In genomic region chr1:135857137-135857775, GRCm38 (mm10) we compare ENCODE assay signal across 19 mouse cellular contexts. TPM values are rescaled to one million over a fixed set of nuclear protein-coding genes. Genes with fewer than 3 reads are reported as not detected.
DNase-seq lines count a peak whose midpoint lies in the region; ATAC-seq and TF ChIP-seq lines count a peak whose summit lies in the region.
"Had no signal": no experiment of that assay in that cellular context is flagged by ENCODE, and none has a peak within 500 bp of the region (broad histone marks: within the 10 kb centered on the region; RNA-seq: fewer than 3 reads in every experiment).

No protein-coding gene starts in this region.

- H3K79me3 ChIP-seq in C2C12 (ENCODE audit: low read depth): no peaks in the 10 kb centered on the region

- ATAC-seq in liver, embryonic 14.5 days (ENCODE audit: insufficient read depth): peak; percentile 31; the same call in 1 of the 2 replicates
- no peak for ATAC-seq in megakaryocyte-erythroid progenitor cell, adult 5-6 weeks (replicated peaks; ENCODE audit: low FRiP score, low TSS enrichment, poor library complexity, severe bottlenecking)
- ATAC-seq: midbrain, embryonic 15.5 days had no signal

- H3K27ac ChIP-seq in ES-E14 (ENCODE audit: insufficient read depth, low read depth, low read length, poor library complexity, severe bottlenecking): no peak overlapping the region
- no peak overlapping the region for H3K27ac ChIP-seq in liver, embryonic 14.5 days
- H3K27ac ChIP-seq: kidney, postnatal 0 days; midbrain, embryonic 15.5 days had no signal

- in situ Hi-C loops in ES-E14 (cut with MboI; ENCODE audit: low sequenced_read_pairs in 2 of 2, unreplicated experiment in 2 of 2): no loop called here

- WGBS in liver, embryonic 14.5 days (ENCODE audit: insufficient replicate concordance): 43% methylated on average over 11 of the region's 11 CpGs

- peak; percentile 33 for DNase-seq in heart, postnatal 4 days
- no peak for DNase-seq in heart, adult 8-10 months (ENCODE audit: low spot score)
- DNase-seq in ES-E14 (ENCODE audit: low read depth, low spot score): peak; percentile 31
- no peak for DNase-seq in liver, embryonic 14.5 days (ENCODE audit: low read depth in 3 of 3, low spot score in 3 of 3)
- DNase-seq in thymus, postnatal 14 days: no peak
- no peak for DNase-seq in kidney, adult 9 months
- DNase-seq: cerebellum, adult 8-10 months; gastrocnemius, postnatal 14 days; left cerebral cortex, postnatal 4 days; lung, embryonic 14.5 days; spleen, adult 18-20 months; thymus, postnatal 25 days had no signal

- H3K4me3 ChIP-seq in C2C12 (ENCODE audit: insufficient read depth, poor library complexity, severe bottlenecking): no peak overlapping the region
- H3K4me3 ChIP-seq in ES-E14 (ENCODE audit: insufficient read depth in 1 of 2, low read depth in 1 of 2, low read length in 2 of 2, poor library complexity in 1 of 2, severe bottlenecking in 1 of 2): no peak overlapping the region
- H3K4me3 ChIP-seq in liver, embryonic 14.5 days (ENCODE audit: insufficient read depth in 1 of 2, low read depth in 2 of 2, low read length in 2 of 2): no peak overlapping the region
- H3K4me3 ChIP-seq: heart, embryonic 12.5 days; midbrain, embryonic 15.5 days had no signal

- peaks cover 5% of the 10 kb centered on the region for H3K79me2 ChIP-seq in C2C12 (ENCODE audit: control insufficient read depth, insufficient read depth)

- H3K36me3 ChIP-seq in C2C12 (ENCODE audit: control insufficient read depth, insufficient read depth): peaks cover 12% of the 10 kb centered on the region
- no peaks in the 10 kb centered on the region for H3K36me3 ChIP-seq in ES-E14 (ENCODE audit: control insufficient read depth, insufficient read depth, low read length, poor library complexity, severe bottlenecking)
- no peaks in the 10 kb centered on the region for H3K36me3 ChIP-seq in liver, embryonic 14.5 days (replicated peaks; ENCODE audit: control insufficient read depth, insufficient read depth, low read depth)
- H3K36me3 ChIP-seq: midbrain, embryonic 15.5 days had no signal

- H3K9ac ChIP-seq in ES-E14 (ENCODE audit: insufficient read depth, low read depth, low read length, poor library complexity, severe bottlenecking): no peak overlapping the region
- no peak overlapping the region for H3K9ac ChIP-seq in liver, embryonic 14.5 days (replicated peaks)
- H3K9ac ChIP-seq: heart, embryonic 12.5 days; lung, embryonic 14.5 days; midbrain, embryonic 15.5 days had no signal

- H3K4me2 ChIP-seq in liver, embryonic 14.5 days (ENCODE audit: low read depth): no peak overlapping the region
- H3K4me2 ChIP-seq: heart, embryonic 12.5 days; lung, embryonic 14.5 days; midbrain, embryonic 15.5 days had no signal

- H3K4me1 ChIP-seq in ES-E14 (ENCODE audit: control insufficient read depth in 2 of 2, insufficient read depth in 2 of 2, low read length in 2 of 2, poor library complexity in 1 of 2): peaks cover 2 to 14% of the 10 kb centered on the region in 2 experiments; a peak in 2 of 4 replicates
- H3K4me1 ChIP-seq in liver, embryonic 14.5 days (replicated peaks; ENCODE audit: control insufficient read depth in 2 of 2, insufficient read depth in 2 of 2, low read length in 1 of 2): peaks cover 6 to 18% of the 10 kb centered on the region in 2 experiments

- H3ac ChIP-seq in C2C12 (ENCODE audit: control insufficient read depth, insufficient read length, low read depth): peak overlapping the region; percentile 49

- no peaks in the 10 kb centered on the region for H3K9me3 ChIP-seq in ES-E14 (ENCODE audit: control insufficient read depth, insufficient read depth, low read depth, low read length)
- no peaks in the 10 kb centered on the region for H3K9me3 ChIP-seq in liver, embryonic 14.5 days (ENCODE audit: control insufficient read depth, low read length)
- H3K9me3 ChIP-seq: heart, embryonic 12.5 days; midbrain, embryonic 15.5 days had no signal

- no peaks in the 10 kb centered on the region for H3K27me3 ChIP-seq in C2C12 (ENCODE audit: control insufficient read depth, insufficient read depth, insufficient read length)
- no peaks in the 10 kb centered on the region for H3K27me3 ChIP-seq in liver, embryonic 14.5 days (ENCODE audit: control insufficient read depth, insufficient read depth, low read length)
- H3K27me3 ChIP-seq: heart, embryonic 12.5 days; midbrain, embryonic 15.5 days had no signal

- TF ChIP-seq CTCF in C2C12 (IDR thresholded peaks at IDR 0.05; ENCODE audit: control insufficient read depth, insufficient read depth, insufficient read length): no peak
- 0 out of 2 replicates have a peak, but pooled peaks have one; percentile 5 for TF ChIP-seq CTCF in liver, embryonic 14.5 days (IDR thresholded peaks at IDR 0.05; ENCODE audit: low read depth)

- TF ChIP-seq EP300 in liver, embryonic 14.5 days (IDR thresholded peaks at IDR 0.05; ENCODE audit: low read depth): no peak

TF ChIP-seq in C2C12, 6 proteins besides CTCF, POLR2A, EP300 and RAD21:
- TF ChIP-seq USF1 (IDR thresholded peaks at IDR 0.05; ENCODE audit: low read depth): no peak
- TF ChIP-seq MYOD1 (IDR thresholded peaks at IDR 0.05; ENCODE audit: control insufficient read depth, insufficient read length, low read depth): no peak
- TF ChIP-seq CEBPB (IDR thresholded peaks at IDR 0.05; ENCODE audit: low read depth): no peak
- TF ChIP-seq MYOG (IDR thresholded peaks at IDR 0.05; ENCODE audit: control insufficient read depth, extremely low read depth, insufficient read length): no peak
- TF ChIP-seq FOSL1 (IDR thresholded peaks at IDR 0.05; ENCODE audit: insufficient read depth, low read length, poor library complexity, severe bottlenecking): no peak
- no peak for TF ChIP-seq MAX (IDR thresholded peaks at IDR 0.05)

TF ChIP-seq in ES-E14, 5 proteins besides CTCF, POLR2A, EP300 and RAD21:
- TF ChIP-seq ZNF384 (IDR thresholded peaks at IDR 0.05; ENCODE audit: low read depth, low read length): no peak

RNA-seq across cellular contexts. Expression of gene Tnnt2, which starts 21.1 kb away (rescaled TPM):
- total RNA-seq in heart, postnatal 4 days (2021): 1,000 to 10,000 TPM; 6,684 to 7,230 TPM
- total RNA-seq in heart, adult 8-10 months (2022): over 10,000 TPM in 2 of 4 experiments, 1,000 to 10,000 TPM in 2; 8,821 to 11,650 (median 10,060) TPM
- polyA plus RNA-seq in C2C12 (2012; fragmentation: generic; extraction: Trizol): 167 TPM
- total RNA-seq in ES-E14 (2012; rRNA removed): 0.69 and 2.5 TPM in 2 replicates
- polyA plus RNA-seq in liver, embryonic 14.5 days (2012; rRNA removed): 0.16 and 0.68 TPM in 2 replicates
- 0.19 and 0.39 TPM in 2 replicates for polyA plus RNA-seq in liver, embryonic 14.5 days (2014; fragmentation: Nextera tagmentation; extraction: Ambion mirVana)
- 1.4 TPM in 1 of 2 replicates, not detected in the other for total RNA-seq in megakaryocyte-erythroid progenitor cell, adult 5-6 weeks (2014; fragmentation: Nextera tagmentation)
- not detected in 2 replicates for total RNA-seq in megakaryocyte-erythroid progenitor cell, adult 5-6 weeks (2017)
- total RNA-seq: megakaryocyte, adult 5-6 weeks had no signal
- polyA plus RNA-seq: forebrain, embryonic 11.5 days had no signal

RNA-seq across cellular contexts. Expression of gene Lad1, which starts 38.9 kb away (rescaled TPM):
- 10 to 100 TPM in 1 of 2 experiments, 1 to 10 TPM in 1; 7.3 to 10.3 TPM for total RNA-seq in heart, postnatal 4 days (2021)
- total RNA-seq in heart, adult 8-10 months (2022): 1 to 10 TPM; 5.0 to 8.6 (median 5.5) TPM
- polyA plus RNA-seq in C2C12 (2012; fragmentation: generic; extraction: Trizol): 0.48 TPM
- 5.2 and 9.0 TPM in 2 replicates for total RNA-seq in ES-E14 (2012; rRNA removed)
- 0.12 and 0.30 TPM in 2 replicates for polyA plus RNA-seq in liver, embryonic 14.5 days (2012; rRNA removed)
- 0.13 and 0.14 TPM in 2 replicates for polyA plus RNA-seq in liver, embryonic 14.5 days (2014; fragmentation: Nextera tagmentation; extraction: Ambion mirVana)
- total RNA-seq in megakaryocyte-erythroid progenitor cell, adult 5-6 weeks (2014; fragmentation: Nextera tagmentation): not detected in 2 replicates
- not detected in 2 replicates for total RNA-seq in megakaryocyte-erythroid progenitor cell, adult 5-6 weeks (2017)
- total RNA-seq: megakaryocyte, adult 5-6 weeks had no signal

Comparison
In these comparisons a context has a peak if more than half of its experiments do, and no peak if none do; other contexts are left out.
1. DNase-seq: peak in heart, postnatal 4 days (single experiment) and ES-E14 (single experiment); none in heart, adult 8-10 months (single experiment), liver, embryonic 14.5 days (0 of 3), thymus, postnatal 14 days (single experiment) and kidney, adult 9 months (single experiment).
2. RNA of gene Tnnt2, which starts 21.1 kb away (total RNA-seq): 8,821 to 11,650 TPM in heart, adult 8-10 months and 6,684 to 7,230 TPM in heart, postnatal 4 days; 0.69 to 2.5 TPM in ES-E14 and 1.4 TPM in megakaryocyte-erythroid progenitor cell, adult 5-6 weeks; every median in the first group is over 1,000 times any median in the second.